Mouse (Mus musculus) testis, adult 2 months (tissue): ENCODE measurements around the gene Slc10a6. TPM values are rescaled to one million over a fixed set of nuclear protein-coding genes. Genes with fewer than 3 reads are reported as not detected.

Experiments
- H3K27ac ChIP-seq: fragments of 200-500 bp; 2 replicates; pipeline ENCODE4 v1.5.1; 2012; ENCODE audit warnings: low read depth, low read length; ENCODE audit not compliant: control insufficient read depth, insufficient read depth
- H3K27me3 ChIP-seq: fragments of 200-500 bp; 2 replicates; pipeline ENCODE4 v1.6.1; 2012; ENCODE audit warnings: mild to moderate bottlenecking, low read length, moderate library complexity; ENCODE audit not compliant: control insufficient read depth, insufficient read depth
- H3K36me3 ChIP-seq: fragments of 200-500 bp; 2 replicates; pipeline ENCODE4 v1.6.1; 2012; ENCODE audit warnings: mild to moderate bottlenecking, low read length; ENCODE audit not compliant: control insufficient read depth, insufficient read depth
- H3K4me1 ChIP-seq: fragments of 200-500 bp; 2 replicates; pipeline ENCODE4 v1.6.1; 2012; ENCODE audit warnings: low read length; ENCODE audit not compliant: control insufficient read depth, insufficient read depth
- H3K4me3 ChIP-seq: fragments of 200-500 bp; 2 replicates; pipeline ENCODE4 v1.5.1; 2012; ENCODE audit warnings: low read depth, mild to moderate bottlenecking, low read length, moderate library complexity, mixed read lengths; ENCODE audit not compliant: control insufficient read depth
- CTCF ChIP-seq: fragments of 200-500 bp; IDR thresholded peaks from 2 replicates; pipeline ENCODE4 v1.5.1; 2012; ENCODE audit warnings: low read depth, mild to moderate bottlenecking, inconsistent platforms, low read length, moderate library complexity; ENCODE audit not compliant: control insufficient read depth, insufficient read depth, insufficient replicate concordance
- POLR2A ChIP-seq: fragments of 200-500 bp; IDR thresholded peaks from 2 replicates; pipeline ENCODE4 v1.6.1; 2012; ENCODE audit warnings: low read depth, mild to moderate bottlenecking, inconsistent platforms, low read length, moderate library complexity; ENCODE audit not compliant: control insufficient read depth
- polyA plus RNA-seq: library from polyadenylated mRNA; depleted of rRNA; stranded (reverse); fragments of >200 nt; gene quantifications from 2 replicates; pipeline ENCODE4 v1.2.3, GENCODE M21; 2012

The Slc10a6 gene
- polyA plus RNA-seq, 1 experiment: 0.85 TPM

- Histone ChIP-seq H3K27ac (no peak overlapping the region), H3K36me3 (no peaks in the 10 kb centered on the region), H3K27me3 (no peaks in the 10 kb centered on the region), H3K4me3 (no peak overlapping the region), H3K4me1 (no peaks in the 10 kb centered on the region; the same call in 1 of the 2 replicates)
- TF ChIP-seq POLR2A: no peak
- no peak for TF ChIP-seq CTCF
Observed at GRCm38 (mm10) chr5:103614356-103614755, 14.8 kb downstream of the Slc10a6 start.

- Histone ChIP-seq H3K36me3 (no peaks in the 10 kb centered on the region), H3K27me3 (no peaks in the 10 kb centered on the region), H3K27ac (no peak overlapping the region), H3K4me3 (no peak overlapping the region), H3K4me1 (no peaks in the 10 kb centered on the region; the same call in 1 of the 2 replicates)
- TF ChIP-seq CTCF: peak; percentile 22; the same call in 1 of the 2 replicates
- no peak for TF ChIP-seq POLR2A
Observed at GRCm38 (mm10) chr5:103612316-103612715, 16.9 kb downstream of the Slc10a6 start.

DNA sequence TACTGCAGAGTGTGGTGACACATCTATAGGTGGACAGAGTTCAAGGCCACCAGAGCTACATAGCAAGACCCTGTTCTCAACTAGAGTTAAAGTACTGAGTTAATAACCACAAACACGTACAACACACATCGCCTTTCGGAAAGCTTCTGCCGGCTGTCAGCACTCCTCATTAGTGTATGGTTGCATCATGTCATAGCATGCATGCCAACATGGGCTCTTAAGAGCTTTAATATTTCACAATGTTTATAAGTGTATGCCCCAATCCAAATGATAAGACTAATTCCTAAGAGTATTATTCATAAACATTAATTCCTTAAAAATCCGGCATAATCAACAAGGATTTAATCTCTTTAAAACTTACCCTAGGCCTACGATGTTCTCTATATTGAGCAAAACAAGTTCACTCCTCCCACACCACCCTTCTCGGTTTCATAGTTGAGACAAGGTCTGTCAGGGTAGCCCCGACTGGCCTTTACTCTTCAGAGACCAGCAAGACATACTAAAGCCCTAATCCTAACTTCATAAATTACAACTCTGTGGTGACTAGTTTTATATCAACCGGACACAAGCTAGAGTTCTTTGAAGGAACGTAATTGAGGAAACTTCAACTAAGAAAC is 18.2 kb downstream of the Slc10a6 start:
- no peak overlapping the region for H3K27ac ChIP-seq
- no peak for TF ChIP-seq POLR2A
- TF ChIP-seq CTCF: no peak

DNA sequence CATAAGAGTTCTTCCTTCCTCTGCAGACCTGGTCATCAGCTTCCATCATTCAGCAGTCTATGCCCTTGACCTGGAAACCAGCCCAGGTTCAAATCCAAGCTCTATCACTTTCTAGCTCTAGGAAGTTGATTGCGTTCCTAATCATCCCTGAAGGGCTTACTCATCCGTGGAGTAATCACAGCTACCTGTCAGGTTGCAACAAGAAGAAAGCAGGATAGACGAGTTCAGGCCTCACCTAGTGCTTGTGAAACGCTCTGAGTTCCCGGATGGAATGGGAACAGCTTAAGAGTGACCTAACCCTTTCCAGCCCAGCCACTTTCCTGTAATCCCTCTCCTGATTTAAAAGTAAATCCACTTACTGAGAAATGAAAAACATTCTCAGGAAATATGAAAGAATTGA is 19.1 kb downstream of the Slc10a6 start:
- TF ChIP-seq CTCF (no peak), POLR2A (no peak)
- H3K4me3 ChIP-seq: no peak overlapping the region
- H3K4me1 ChIP-seq: no peaks in the 10 kb centered on the region; the same call in 1 of the 2 replicates
- H3K27ac ChIP-seq: no peak overlapping the region
- H3K36me3 ChIP-seq: no peaks in the 10 kb centered on the region
- no peaks in the 10 kb centered on the region for H3K27me3 ChIP-seq

More for the DNA sequence above, 18.2 kb downstream of the Slc10a6 start:
- Histone ChIP-seq H3K27me3 (no peaks in the 10 kb centered on the region), H3K36me3 (no peaks in the 10 kb centered on the region), H3K4me3 (no peak overlapping the region), H3K4me1 (no peaks in the 10 kb centered on the region; the same call in 1 of the 2 replicates)

- TF ChIP-seq CTCF: no peak
- no peak for TF ChIP-seq POLR2A
Observed at GRCm38 (mm10) chr5:103605707-103606106, 23.5 kb downstream of the Slc10a6 start.

GRCm38 (mm10) chr5:103603115-103603893 is 25.9 kb downstream of the Slc10a6 start:
- peaks cover 4% of the 10 kb centered on the region for H3K4me1 ChIP-seq
- no peak overlapping the region for H3K4me3 ChIP-seq
- no peaks in the 10 kb centered on the region for H3K27me3 ChIP-seq
- peak overlapping the region; percentile 74 for H3K27ac ChIP-seq
- no peaks in the 10 kb centered on the region for H3K36me3 ChIP-seq
- TF ChIP-seq POLR2A (0 out of 2 replicates have a peak, but pooled peaks have one; percentile 19), CTCF (no peak)

More at GRCm38 (mm10) chr5:103605707-103606106, 23.5 kb downstream of the Slc10a6 start:
- Histone ChIP-seq H3K36me3 (no peaks in the 10 kb centered on the region), H3K4me3 (no peak overlapping the region), H3K4me1 (peaks cover 2% of the 10 kb centered on the region; the same call in 1 of the 2 replicates), H3K27me3 (no peaks in the 10 kb centered on the region), H3K27ac (no peak overlapping the region)

GRCm38 (mm10) chr5:103598881-103599280 is 30.3 kb downstream of the Slc10a6 start:
- H3K36me3 ChIP-seq: no peaks in the 10 kb centered on the region
- no peaks in the 10 kb centered on the region for H3K27me3 ChIP-seq
- H3K4me3 ChIP-seq: no peak overlapping the region
- peaks cover 5% of the 10 kb centered on the region for H3K4me1 ChIP-seq
- TF ChIP-seq CTCF: no peak
- TF ChIP-seq POLR2A: no peak
- no peak overlapping the region for H3K27ac ChIP-seq
